Mouse (Mus musculus) heart, adult 8-10 months (tissue): Measurements from ENCODE around the gene Gm37240. TPM values are rescaled to one million over a fixed set of nuclear protein-coding genes. Genes with fewer than 3 reads are reported as not detected.

Experiments used
- DNase-seq: peaks from one replicate; pipeline ENCODE4 v3.0.0; 2022; ENCODE audit warnings: low spot score
- total RNA-seq, 4 experiments: library from RNA; stranded (reverse); gene quantifications; 2 replicates each; pipeline ENCODE4 v1.2.4; 2022

Gm37240 gene
- total RNA-seq, 4 experiments from 2014 or later = 36.8 to 49.5 (median 39.2) TPM

- DNase-seq = no peak
These were observed 8.4 kb downstream of the Gm37240 start for GRCm38 (mm10) chr3:85878911-85879310.

GRCm38 (mm10) chr3:85863996-85864395, 23.3 kb downstream of the Gm37240 start:
- no peak for DNase-seq

GRCm38 (mm10) chr3:85862886-85863285, 24.4 kb downstream of the Gm37240 start:
- no peak for DNase-seq

- no peak for DNase-seq
These were observed 26.3 kb downstream of the Gm37240 start for GRCm38 (mm10) chr3:85860996-85861395.

GRCm38 (mm10) chr3:85859311-85859710, 28.0 kb downstream of the Gm37240 start:
- DNase-seq = no peak

GRCm38 (mm10) chr3:85858140-85859135, 28.9 kb downstream of the Gm37240 start:
- peak; percentile 65 for DNase-seq

- DNase-seq = no peak
These were observed 30.2 kb downstream of the Gm37240 start for GRCm38 (mm10) chr3:85857083-85857482.

- DNase-seq = no peak
These were observed 31.4 kb downstream of the Gm37240 start for GRCm38 (mm10) chr3:85855947-85856346.

GRCm38 (mm10) chr3:85855043-85855442, 32.3 kb downstream of the Gm37240 start:
- no peak for DNase-seq

- no peak for DNase-seq
These were observed 33.2 kb downstream of the Gm37240 start for GRCm38 (mm10) chr3:85854143-85854542.

- DNase-seq = no peak
These were observed 33.6 kb downstream of the Gm37240 start for GRCm38 (mm10) chr3:85853715-85854114.

GRCm38 (mm10) chr3:85850079-85850478, 37.2 kb downstream of the Gm37240 start:
- no peak for DNase-seq

- no peak for DNase-seq
These were observed 41.0 kb downstream of the Gm37240 start for GRCm38 (mm10) chr3:85846316-85846715.

GRCm38 (mm10) chr3:85845341-85845740, 42.0 kb downstream of the Gm37240 start:
- no peak for DNase-seq

- no peak for DNase-seq
These were observed 44.5 kb downstream of the Gm37240 start for GRCm38 (mm10) chr3:85842881-85843218.

- no peak for DNase-seq
These were observed 45.0 kb downstream of the Gm37240 start for GRCm38 (mm10) chr3:85842177-85842880.

- no peak for DNase-seq
These were observed 45.7 kb downstream of the Gm37240 start for GRCm38 (mm10) chr3:85841454-85842176.

GRCm38 (mm10) chr3:85833627-85834026, 53.7 kb downstream of the Gm37240 start:
- DNase-seq = no peak

GRCm38 (mm10) chr3:85832490-85833155, 54.7 kb downstream of the Gm37240 start:
- DNase-seq = no peak

GRCm38 (mm10) chr3:85831785-85832184, 55.5 kb downstream of the Gm37240 start:
- no peak for DNase-seq

GRCm38 (mm10) chr3:85829047-85829446, 58.3 kb downstream of the Gm37240 start:
- DNase-seq = no peak
